Mouse (Mus musculus) stomach, postnatal 0 days (tissue): Measurements from ENCODE around the gene Ski.

Experiments used
- CTCF ChIP-seq: IDR thresholded peaks from 2 replicates; pipeline ENCODE4 v1.5.1; 2016; ENCODE audit warnings: antibody characterized with exemption, low read depth, mild to moderate bottlenecking, moderate library complexity
- EP300 ChIP-seq: optimal IDR thresholded peaks from 2 replicates; pipeline ENCODE3; 2016; ENCODE audit warnings: antibody characterized with exemption

DNA sequence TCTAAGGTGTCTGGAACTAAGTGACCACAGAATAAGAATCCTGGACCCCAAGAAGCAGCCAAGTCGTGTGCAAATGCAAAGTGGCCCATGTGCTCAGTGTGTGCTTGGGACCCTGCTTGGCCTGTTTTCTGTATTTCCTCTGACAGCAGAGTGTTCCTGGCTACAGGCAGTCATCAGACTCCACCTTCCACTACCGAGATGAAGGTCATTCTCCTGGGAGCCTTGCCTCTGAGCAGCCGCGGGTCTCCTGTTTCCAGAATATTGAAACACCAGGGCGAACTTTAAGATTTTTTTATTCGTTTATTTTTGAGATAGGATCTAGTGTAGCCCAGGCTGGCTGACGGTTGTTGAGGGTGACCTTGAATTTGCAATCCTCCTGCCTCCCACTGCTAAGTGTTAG lies 91.8 kb downstream of the Ski start:
- TF ChIP-seq CTCF: no peak
- no peak for TF ChIP-seq EP300
